Mouse (Mus musculus): ENCODE data around the gene Dnah9. TPM values are rescaled to one million over a fixed set of nuclear protein-coding genes. Genes with fewer than 3 reads are reported as not detected.

Gene Dnah9
- polyA plus RNA-seq, 1 experiment from 2014 or later = not detected

GRCm38 (mm10) chr11:66049146-66049545, 119.2 kb downstream of the Dnah9 start:
- no peaks in the 10 kb centered on the region for H3K36me3 ChIP-seq (ENCODE audit: inconsistent target)
- H3K4me3 ChIP-seq (ENCODE audit: inconsistent target) = no peak overlapping the region
- WGBS (ENCODE audit: missing documents) = 75% methylated on average over 4 of the region's 4 CpGs
- H3K79me2 ChIP-seq (ENCODE audit: inconsistent target) = no peaks in the 10 kb centered on the region
- H3K27ac ChIP-seq = no peak overlapping the region

- WGBS (ENCODE audit: missing documents) = 58% methylated on average over 4 of the region's 4 CpGs
- no peaks in the 10 kb centered on the region for H3K36me3 ChIP-seq (ENCODE audit: inconsistent target)
- no peak overlapping the region for H3K27ac ChIP-seq
- H3K4me3 ChIP-seq (ENCODE audit: inconsistent target) = no peak overlapping the region
- H3K79me2 ChIP-seq (ENCODE audit: inconsistent target) = no peaks in the 10 kb centered on the region
These were observed 121.7 kb downstream of the Dnah9 start for GRCm38 (mm10) chr11:66046594-66047193.

- H3K27ac ChIP-seq = no peak overlapping the region
- WGBS (ENCODE audit: missing documents) = 92% methylated on average over 6 of the region's 6 CpGs
- no peak overlapping the region for H3K4me3 ChIP-seq (ENCODE audit: inconsistent target)
- no peaks in the 10 kb centered on the region for H3K79me2 ChIP-seq (ENCODE audit: inconsistent target)
- H3K36me3 ChIP-seq (ENCODE audit: inconsistent target) = no peaks in the 10 kb centered on the region
These were observed 124.7 kb downstream of the Dnah9 start for GRCm38 (mm10) chr11:66043635-66044034.

GRCm38 (mm10) chr11:66042531-66042930, 125.8 kb downstream of the Dnah9 start:
- Histone ChIP-seq H3K36me3 (ENCODE audit: inconsistent target) (no peaks in the 10 kb centered on the region), H3K79me2 (ENCODE audit: inconsistent target) (no peaks in the 10 kb centered on the region), H3K4me3 (ENCODE audit: inconsistent target) (no peak overlapping the region), H3K27ac (no peak overlapping the region)
- 88% methylated on average over 2 of the region's 2 CpGs for WGBS (ENCODE audit: missing documents)

- Histone ChIP-seq H3K79me2 (ENCODE audit: inconsistent target) (no peaks in the 10 kb centered on the region), H3K4me3 (ENCODE audit: inconsistent target) (no peak overlapping the region), H3K36me3 (ENCODE audit: inconsistent target) (no peaks in the 10 kb centered on the region), H3K27ac (no peak overlapping the region)
- WGBS (ENCODE audit: missing documents) = 100% methylated on average over 1 of the region's 1 CpGs
These were observed 142.6 kb downstream of the Dnah9 start for GRCm38 (mm10) chr11:66025728-66026127.

GRCm38 (mm10) chr11:65975871-65976270, 192.5 kb downstream of the Dnah9 start:
- 70% methylated on average over 3 of the region's 3 CpGs for WGBS (ENCODE audit: missing documents)

GRCm38 (mm10) chr11:65930796-65931195, 237.6 kb downstream of the Dnah9 start:
- Histone ChIP-seq H3K27ac (no peak overlapping the region), H3K4me3 (ENCODE audit: inconsistent target) (no peak overlapping the region), H3K79me2 (ENCODE audit: inconsistent target) (no peaks in the 10 kb centered on the region), H3K36me3 (ENCODE audit: inconsistent target) (no peaks in the 10 kb centered on the region)
- WGBS (ENCODE audit: missing documents) = 93% methylated on average over 2 of the region's 2 CpGs

More at GRCm38 (mm10) chr11:65975871-65976270, 192.5 kb downstream of the Dnah9 start:
- Histone ChIP-seq H3K4me3 (ENCODE audit: inconsistent target) (no peak overlapping the region), H3K36me3 (ENCODE audit: inconsistent target) (no peaks in the 10 kb centered on the region), H3K79me2 (ENCODE audit: inconsistent target) (no peaks in the 10 kb centered on the region), H3K27ac (no peak overlapping the region)

- Histone ChIP-seq H3K4me3 (ENCODE audit: inconsistent target) (no peak overlapping the region), H3K36me3 (ENCODE audit: inconsistent target) (no peaks in the 10 kb centered on the region), H3K79me2 (ENCODE audit: inconsistent target) (no peaks in the 10 kb centered on the region), H3K27ac (no peak overlapping the region)
- WGBS (ENCODE audit: missing documents) = 83% methylated on average over 4 of the region's 4 CpGs
These were observed 238.0 kb downstream of the Dnah9 start for GRCm38 (mm10) chr11:65930359-65930758.

- 25% methylated on average over 1 of the region's 1 CpGs for WGBS (ENCODE audit: missing documents)
- no peak overlapping the region for H3K27ac ChIP-seq
- no peaks in the 10 kb centered on the region for H3K79me2 ChIP-seq (ENCODE audit: inconsistent target)
- H3K4me3 ChIP-seq (ENCODE audit: inconsistent target) = no peak overlapping the region
- H3K36me3 ChIP-seq (ENCODE audit: inconsistent target) = no peaks in the 10 kb centered on the region
These were observed 240.4 kb downstream of the Dnah9 start for GRCm38 (mm10) chr11:65927962-65928361.

GRCm38 (mm10) chr11:65918480-65919236, 249.7 kb downstream of the Dnah9 start:
- WGBS (ENCODE audit: missing documents) = 66% methylated on average over 10 of the region's 10 CpGs
- H3K36me3 ChIP-seq (ENCODE audit: inconsistent target) = no peaks in the 10 kb centered on the region
- no peak overlapping the region for H3K27ac ChIP-seq
- no peak overlapping the region for H3K4me3 ChIP-seq (ENCODE audit: inconsistent target)
- H3K79me2 ChIP-seq (ENCODE audit: inconsistent target) = no peaks in the 10 kb centered on the region

- 42% methylated on average over 4 of the region's 4 CpGs for WGBS (ENCODE audit: missing documents)
- no peak overlapping the region for H3K4me3 ChIP-seq (ENCODE audit: inconsistent target)
- H3K36me3 ChIP-seq (ENCODE audit: inconsistent target) = no peaks in the 10 kb centered on the region
- H3K27ac ChIP-seq = no peak overlapping the region
- no peaks in the 10 kb centered on the region for H3K79me2 ChIP-seq (ENCODE audit: inconsistent target)
These were observed 259.2 kb downstream of the Dnah9 start for GRCm38 (mm10) chr11:65909195-65909594.

GRCm38 (mm10) chr11:65905487-65905886, 262.9 kb downstream of the Dnah9 start:
- no peak overlapping the region for H3K27ac ChIP-seq
- H3K79me2 ChIP-seq (ENCODE audit: inconsistent target) = no peaks in the 10 kb centered on the region
- H3K36me3 ChIP-seq (ENCODE audit: inconsistent target) = no peaks in the 10 kb centered on the region
- 88% methylated on average over 2 of the region's 2 CpGs for WGBS (ENCODE audit: missing documents)
- H3K4me3 ChIP-seq (ENCODE audit: inconsistent target) = no peak overlapping the region

GRCm38 (mm10) chr11:65903944-65904343, 264.4 kb downstream of the Dnah9 start:
- no peaks in the 10 kb centered on the region for H3K79me2 ChIP-seq (ENCODE audit: inconsistent target)
- WGBS (ENCODE audit: missing documents) = 42% methylated on average over 2 of the region's 2 CpGs
- H3K27ac ChIP-seq = no peak overlapping the region
- no peaks in the 10 kb centered on the region for H3K36me3 ChIP-seq (ENCODE audit: inconsistent target)
- H3K4me3 ChIP-seq (ENCODE audit: inconsistent target) = no peak overlapping the region

- Histone ChIP-seq H3K27ac (no peak overlapping the region), H3K79me2 (ENCODE audit: inconsistent target) (no peaks in the 10 kb centered on the region), H3K36me3 (ENCODE audit: inconsistent target) (no peaks in the 10 kb centered on the region), H3K4me3 (ENCODE audit: inconsistent target) (no peak overlapping the region)
- WGBS (ENCODE audit: missing documents) = 88% methylated on average over 2 of the region's 2 CpGs
These were observed 286.9 kb downstream of the Dnah9 start for GRCm38 (mm10) chr11:65881465-65881864.

GRCm38 (mm10) chr11:65877146-65877775, 291.1 kb downstream of the Dnah9 start:
- Histone ChIP-seq H3K79me2 (ENCODE audit: inconsistent target) (no peaks in the 10 kb centered on the region), H3K36me3 (ENCODE audit: inconsistent target) (no peaks in the 10 kb centered on the region), H3K27ac (no peak overlapping the region), H3K4me3 (ENCODE audit: inconsistent target) (no peak overlapping the region)
- WGBS (ENCODE audit: missing documents) = 70% methylated on average over 1 of the region's 1 CpGs
